Mouse (Mus musculus): ENCODE data around the gene Sgcd. TPM values are rescaled to one million over a fixed set of nuclear protein-coding genes. Genes with fewer than 3 reads are reported as not detected.
"Not testable (repeated sequence)": the region's sequence is repeated elsewhere in the genome, so short reads cannot be mapped to it uniquely, and the experiment has no call there.

Sgcd gene
- polyA plus RNA-seq, 1 experiment from 2014 or later: 6.7 TPM

GRCm38 (mm10) chr11:47459214-47459613, 529.6 kb downstream of the Sgcd start:
- Histone ChIP-seq H3K9me3 (replicated peaks; ENCODE audit: control insufficient read depth, low read length) (no peaks in the 10 kb centered on the region), H3K27ac (ENCODE audit: low read length) (no peak overlapping the region), H3K4me3 (ENCODE audit: low read length) (no peak overlapping the region), H3K4me1 (ENCODE audit: control insufficient read depth, insufficient read depth, low read length) (no peaks in the 10 kb centered on the region), H3K27me3 (ENCODE audit: control insufficient read depth, insufficient read depth, low read length) (no peaks in the 10 kb centered on the region), H3K36me3 (ENCODE audit: control insufficient read depth, insufficient read depth) (no peaks in the 10 kb centered on the region), H3K9ac (ENCODE audit: low read length) (no peak overlapping the region), H3K4me2 (ENCODE audit: low read depth, low read length) (no peak overlapping the region)
- WGBS: 65% methylated on average over 3 of the region's 3 CpGs
- no peak for ATAC-seq (replicated peaks; ENCODE audit: extremely low read depth, insufficient read depth, low FRiP score)

GRCm38 (mm10) chr11:47447790-47448189, 541.0 kb downstream of the Sgcd start:
- no peaks in the 10 kb centered on the region for H3K4me1 ChIP-seq (ENCODE audit: control insufficient read depth, insufficient read depth, low read length)
- WGBS: 51% methylated on average over 2 of the region's 2 CpGs
- no peaks in the 10 kb centered on the region for H3K9me3 ChIP-seq (replicated peaks; ENCODE audit: control insufficient read depth, low read length)
- H3K9ac ChIP-seq (ENCODE audit: low read length): no peak overlapping the region
- H3K4me3 ChIP-seq (ENCODE audit: low read length): no peak overlapping the region
- no peak for ATAC-seq (replicated peaks; ENCODE audit: extremely low read depth, insufficient read depth, low FRiP score)
- H3K27ac ChIP-seq (ENCODE audit: low read length): no peak overlapping the region
- no peak overlapping the region for H3K4me2 ChIP-seq (ENCODE audit: low read depth, low read length)
- H3K27me3 ChIP-seq (ENCODE audit: control insufficient read depth, insufficient read depth, low read length): no peaks in the 10 kb centered on the region
- no peaks in the 10 kb centered on the region for H3K36me3 ChIP-seq (ENCODE audit: control insufficient read depth, insufficient read depth)

GRCm38 (mm10) chr11:47446337-47446736, 542.4 kb downstream of the Sgcd start:
- no peak overlapping the region for H3K9ac ChIP-seq (ENCODE audit: low read length)
- H3K4me2 ChIP-seq (ENCODE audit: low read depth, low read length): no peak overlapping the region
- H3K9me3 ChIP-seq (replicated peaks; ENCODE audit: control insufficient read depth, low read length): no peaks in the 10 kb centered on the region
- no peak overlapping the region for H3K27ac ChIP-seq (ENCODE audit: low read length)
- 65% methylated on average over 3 of the region's 3 CpGs for WGBS
- no peak for ATAC-seq (replicated peaks; ENCODE audit: extremely low read depth, insufficient read depth, low FRiP score)
- H3K27me3 ChIP-seq (ENCODE audit: control insufficient read depth, insufficient read depth, low read length): no peaks in the 10 kb centered on the region
- H3K4me1 ChIP-seq (ENCODE audit: control insufficient read depth, insufficient read depth, low read length): peaks cover 5% of the 10 kb centered on the region; the same call in 1 of the 2 replicates
- no peaks in the 10 kb centered on the region for H3K36me3 ChIP-seq (ENCODE audit: control insufficient read depth, insufficient read depth)
- H3K4me3 ChIP-seq (ENCODE audit: low read length): no peak overlapping the region

GRCm38 (mm10) chr11:47445683-47446082, 543.1 kb downstream of the Sgcd start:
- Histone ChIP-seq H3K4me3 (ENCODE audit: low read length) (no peak overlapping the region), H3K4me1 (ENCODE audit: control insufficient read depth, insufficient read depth, low read length) (peaks cover 5% of the 10 kb centered on the region; the same call in 1 of the 2 replicates), H3K4me2 (ENCODE audit: low read depth, low read length) (no peak overlapping the region), H3K27ac (ENCODE audit: low read length) (no peak overlapping the region), H3K9me3 (replicated peaks; ENCODE audit: control insufficient read depth, low read length) (no peaks in the 10 kb centered on the region), H3K36me3 (ENCODE audit: control insufficient read depth, insufficient read depth) (no peaks in the 10 kb centered on the region), H3K9ac (ENCODE audit: low read length) (no peak overlapping the region), H3K27me3 (ENCODE audit: control insufficient read depth, insufficient read depth, low read length) (no peaks in the 10 kb centered on the region)
- no peak for ATAC-seq (replicated peaks; ENCODE audit: extremely low read depth, insufficient read depth, low FRiP score)
- 58% methylated on average over 2 of the region's 2 CpGs for WGBS

GRCm38 (mm10) chr11:47442266-47442665, 546.5 kb downstream of the Sgcd start:
- Histone ChIP-seq H3K27ac (ENCODE audit: low read length) (no peak overlapping the region; the same call in 1 of the 2 replicates), H3K9ac (ENCODE audit: low read length) (no peak overlapping the region), H3K27me3 (ENCODE audit: control insufficient read depth, insufficient read depth, low read length) (no peaks in the 10 kb centered on the region), H3K4me2 (ENCODE audit: low read depth, low read length) (0 out of 2 replicates have a peak overlapping the region, but pooled peaks have one; percentile 5), H3K36me3 (ENCODE audit: control insufficient read depth, insufficient read depth) (no peaks in the 10 kb centered on the region), H3K9me3 (replicated peaks; ENCODE audit: control insufficient read depth, low read length) (no peaks in the 10 kb centered on the region), H3K4me3 (ENCODE audit: low read length) (no peak overlapping the region), H3K4me1 (ENCODE audit: control insufficient read depth, insufficient read depth, low read length) (peaks cover 5% of the 10 kb centered on the region; the same call in 1 of the 2 replicates)
- ATAC-seq (replicated peaks; ENCODE audit: extremely low read depth, insufficient read depth, low FRiP score): 0 out of 2 replicates have a peak, but pooled peaks have one; percentile 28
- 26% methylated on average over 2 of the region's 2 CpGs for WGBS

- Histone ChIP-seq H3K9ac (ENCODE audit: low read length) (no peak overlapping the region), H3K4me1 (ENCODE audit: control insufficient read depth, insufficient read depth, low read length) (no peaks in the 10 kb centered on the region), H3K27me3 (ENCODE audit: control insufficient read depth, insufficient read depth, low read length) (no peaks in the 10 kb centered on the region), H3K9me3 (replicated peaks; ENCODE audit: control insufficient read depth, low read length) (no peaks in the 10 kb centered on the region), H3K4me2 (ENCODE audit: low read depth, low read length) (no peak overlapping the region), H3K27ac (ENCODE audit: low read length) (no peak overlapping the region), H3K4me3 (ENCODE audit: low read length) (no peak overlapping the region), H3K36me3 (ENCODE audit: control insufficient read depth, insufficient read depth) (no peaks in the 10 kb centered on the region)
- ATAC-seq (replicated peaks; ENCODE audit: extremely low read depth, insufficient read depth, low FRiP score): no peak
- 42% methylated on average over 3 of the region's 3 CpGs for WGBS
Measured at GRCm38 (mm10) chr11:47399607-47400006, 589.2 kb downstream of the Sgcd start.

GRCm38 (mm10) chr11:47390798-47391197, 598.0 kb downstream of the Sgcd start:
- WGBS: 32% methylated on average over 2 of the region's 2 CpGs
- not testable (repeated sequence) for H3K4me1 ChIP-seq (ENCODE audit: control insufficient read depth, insufficient read depth, low read length); H3K4me2 ChIP-seq (ENCODE audit: low read depth, low read length); H3K27ac ChIP-seq (ENCODE audit: low read length); H3K9ac ChIP-seq (ENCODE audit: low read length); H3K4me3 ChIP-seq (ENCODE audit: low read length); H3K9me3 ChIP-seq (replicated peaks; ENCODE audit: control insufficient read depth, low read length); H3K36me3 ChIP-seq (ENCODE audit: control insufficient read depth, insufficient read depth); ATAC-seq (replicated peaks; ENCODE audit: extremely low read depth, insufficient read depth, low FRiP score); H3K27me3 ChIP-seq (ENCODE audit: control insufficient read depth, insufficient read depth, low read length)

GRCm38 (mm10) chr11:47389327-47389726, 599.4 kb downstream of the Sgcd start:
- no peaks in the 10 kb centered on the region for H3K36me3 ChIP-seq (ENCODE audit: control insufficient read depth, insufficient read depth)
- H3K27me3 ChIP-seq (ENCODE audit: control insufficient read depth, insufficient read depth, low read length): no peaks in the 10 kb centered on the region
- no peaks in the 10 kb centered on the region; the same call in 1 of the 2 replicates for H3K9me3 ChIP-seq (replicated peaks; ENCODE audit: control insufficient read depth, low read length)
- H3K27ac ChIP-seq (ENCODE audit: low read length): no peak overlapping the region
- H3K9ac ChIP-seq (ENCODE audit: low read length): no peak overlapping the region
- no peak overlapping the region for H3K4me2 ChIP-seq (ENCODE audit: low read depth, low read length)
- H3K4me1 ChIP-seq (ENCODE audit: control insufficient read depth, insufficient read depth, low read length): no peaks in the 10 kb centered on the region
- ATAC-seq (replicated peaks; ENCODE audit: extremely low read depth, insufficient read depth, low FRiP score): no peak
- no peak overlapping the region for H3K4me3 ChIP-seq (ENCODE audit: low read length)

- Histone ChIP-seq H3K4me1 (ENCODE audit: control insufficient read depth, insufficient read depth, low read length) (no peaks in the 10 kb centered on the region), H3K9ac (ENCODE audit: low read length) (no peak overlapping the region), H3K4me3 (ENCODE audit: low read length) (no peak overlapping the region), H3K9me3 (replicated peaks; ENCODE audit: control insufficient read depth, low read length) (no peaks in the 10 kb centered on the region), H3K4me2 (ENCODE audit: low read depth, low read length) (no peak overlapping the region), H3K36me3 (ENCODE audit: control insufficient read depth, insufficient read depth) (no peaks in the 10 kb centered on the region), H3K27ac (ENCODE audit: low read length) (no peak overlapping the region), H3K27me3 (ENCODE audit: control insufficient read depth, insufficient read depth, low read length) (no peaks in the 10 kb centered on the region)
- ATAC-seq (replicated peaks; ENCODE audit: extremely low read depth, insufficient read depth, low FRiP score): no peak
- 64% methylated on average over 3 of the region's 3 CpGs for WGBS
Measured at GRCm38 (mm10) chr11:47387726-47388125, 601.0 kb downstream of the Sgcd start.
